Mouse (Mus musculus) frontal cortex, adult (tissue): ENCODE measurements around the gene Snx29.
"Not testable (repeated sequence)": the region's sequence is repeated elsewhere in the genome, so short reads cannot be mapped to it uniquely, and the experiment has no call there.

Experiments used
- ATAC-seq: cut with Nextera tagmentation; 2 replicates; pipeline ENCODE4 v1.9.2; 2017; ENCODE audit warnings: mild to moderate bottlenecking, moderate library complexity, mixed read lengths; ENCODE audit not compliant: low TSS enrichment

Snx29 gene

GRCm38 (mm10) chr16:11448696-11449095 lies 126.0 kb downstream of the Snx29 start:
- not testable (repeated sequence) for ATAC-seq

DNA sequence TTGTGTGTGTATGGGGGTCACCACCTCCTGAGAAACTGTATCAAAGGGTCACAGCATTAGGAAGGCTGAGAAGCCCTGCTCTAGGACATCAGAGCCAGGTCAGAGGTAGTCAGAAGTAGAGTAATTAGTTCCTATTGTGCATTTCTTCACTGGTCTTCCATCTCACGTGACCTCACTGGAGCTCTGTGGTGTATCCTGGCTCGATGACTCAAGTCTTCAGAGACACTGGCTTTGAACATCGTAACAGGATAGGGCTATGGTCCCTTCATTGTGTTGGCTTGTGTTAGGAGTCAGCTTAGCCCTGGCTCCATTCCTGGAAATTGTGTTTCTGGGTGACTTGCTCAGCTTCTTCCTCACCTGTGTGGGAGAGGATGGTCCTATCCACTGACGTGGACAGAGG lies 126.6 kb downstream of the Snx29 start:
- no peak for ATAC-seq

DNA sequence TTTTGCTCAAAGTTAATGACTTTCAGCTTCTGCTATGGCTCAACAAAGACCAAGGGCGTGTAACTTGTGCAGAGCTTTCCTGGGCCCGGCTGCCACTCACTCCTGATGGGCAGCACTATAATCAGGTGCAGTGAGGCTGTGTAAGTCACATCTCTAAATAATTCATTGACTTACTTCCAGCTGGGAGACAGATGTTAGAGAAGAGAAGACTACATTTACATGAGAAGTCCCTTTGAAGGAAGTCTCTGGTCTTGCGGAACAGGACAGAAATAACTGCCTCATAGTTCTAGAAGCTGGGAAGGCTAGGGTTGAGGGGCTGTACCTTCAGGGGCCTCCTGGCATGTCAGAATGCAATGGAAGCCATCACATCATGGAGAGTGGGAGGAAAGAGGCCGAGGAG lies 127.9 kb downstream of the Snx29 start:
- no peak for ATAC-seq

DNA sequence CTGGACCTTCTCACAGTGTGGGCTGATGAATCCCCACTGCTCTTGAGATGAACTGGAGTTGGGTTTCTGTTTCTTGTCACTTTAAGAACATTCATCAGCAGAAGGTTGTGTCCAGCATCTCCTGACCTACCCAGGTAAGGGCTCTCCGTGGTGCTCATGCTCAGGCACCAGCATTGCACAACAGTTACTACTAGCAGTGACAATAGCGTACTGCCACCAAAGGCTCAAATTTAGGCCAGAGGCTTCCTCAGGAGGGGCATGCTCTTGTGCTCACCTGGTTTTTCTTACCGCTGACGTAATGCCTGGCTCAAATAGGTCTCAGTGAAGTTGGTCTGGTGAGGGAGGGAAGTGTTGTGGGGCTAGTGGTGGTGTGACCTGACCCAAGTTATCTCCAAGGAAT lies 132.2 kb downstream of the Snx29 start:
- no peak for ATAC-seq

- peak; percentile 60 for ATAC-seq
These were observed 132.9 kb downstream of the Snx29 start for GRCm38 (mm10) chr16:11455545-11456140.

DNA sequence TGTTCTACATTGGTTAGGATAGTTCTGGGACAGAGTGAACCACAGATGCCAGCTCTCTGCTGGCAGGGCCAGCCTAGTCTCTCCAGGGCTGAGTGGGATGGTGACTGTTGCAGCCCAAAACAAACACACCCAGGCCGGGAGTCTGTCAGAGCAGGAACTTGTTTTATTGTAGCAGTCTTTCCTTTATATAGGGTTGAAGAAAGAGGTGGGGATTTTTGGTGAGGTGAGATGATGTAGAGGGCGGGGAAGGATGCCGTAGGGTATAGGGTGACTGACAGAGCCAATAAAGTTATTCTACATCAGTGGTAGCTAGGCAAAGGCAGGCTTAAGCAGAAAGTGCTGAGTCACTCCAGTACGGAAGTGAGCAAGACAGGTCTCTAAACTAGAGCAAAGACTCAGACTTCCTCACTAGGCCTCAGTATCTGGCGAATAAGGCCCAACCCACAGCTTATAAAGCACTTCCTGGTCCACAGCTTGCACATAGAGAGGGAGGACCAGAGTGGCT lies 133.5 kb downstream of the Snx29 start:
- ATAC-seq, result peak; percentile 79

GRCm38 (mm10) chr16:11457136-11457535 lies 134.4 kb downstream of the Snx29 start:
- no peak for ATAC-seq

DNA sequence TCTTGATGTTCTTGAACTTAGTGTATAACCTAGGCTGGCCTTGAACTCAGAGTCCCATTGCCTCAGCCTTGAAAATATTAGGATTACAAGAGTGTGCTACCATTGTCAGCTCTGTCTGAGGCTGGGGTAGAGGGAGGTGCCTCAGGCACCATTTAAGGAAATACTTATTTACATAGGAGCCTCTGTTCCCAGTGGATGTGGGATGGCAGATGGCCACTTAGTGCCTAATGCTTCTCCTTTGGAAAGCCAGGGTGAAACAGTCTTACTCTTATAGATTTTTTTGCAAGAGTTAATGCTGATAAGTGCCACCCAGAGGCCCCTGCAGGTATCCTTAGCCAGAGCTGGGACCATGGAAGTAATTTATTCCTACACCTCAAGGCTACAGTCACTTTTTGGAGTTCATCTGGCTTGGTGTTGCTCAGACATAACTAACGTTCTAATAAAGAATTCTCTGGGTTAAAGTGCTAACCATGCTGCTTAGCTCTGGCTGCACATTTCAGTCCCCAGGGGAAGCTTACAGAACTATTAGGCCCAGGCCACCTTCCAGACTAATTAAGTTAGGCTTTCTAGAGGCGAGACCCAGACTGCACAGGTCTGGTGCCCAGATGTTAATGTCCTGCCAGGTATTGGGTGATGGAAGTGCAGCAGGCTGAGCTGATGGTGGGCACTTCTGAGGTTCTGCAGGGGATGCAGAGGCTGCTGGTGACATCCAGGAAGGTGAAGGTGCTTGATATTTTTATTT lies 135.1 kb downstream of the Snx29 start:
- no peak for ATAC-seq

DNA sequence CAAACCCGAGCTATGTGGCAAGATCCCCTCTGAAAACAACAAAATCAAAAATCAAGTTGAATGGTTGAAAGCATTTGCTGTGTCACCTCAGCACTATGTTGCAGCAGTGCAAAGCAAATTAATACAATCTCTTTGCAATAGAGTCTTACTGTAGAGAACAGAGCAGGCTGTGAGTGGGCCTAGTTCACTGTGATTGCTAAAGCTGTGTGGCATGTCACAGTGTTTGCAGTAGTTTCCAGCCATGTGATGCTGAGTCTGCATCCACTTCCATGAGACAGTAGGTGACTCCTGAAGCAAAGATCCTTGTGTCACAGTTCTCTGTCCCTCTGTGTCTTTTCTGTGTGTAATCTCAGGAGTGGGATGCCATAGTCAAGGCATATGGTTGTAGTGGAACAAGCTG lies 137.5 kb downstream of the Snx29 start:
- peak; percentile 29 for ATAC-seq

DNA sequence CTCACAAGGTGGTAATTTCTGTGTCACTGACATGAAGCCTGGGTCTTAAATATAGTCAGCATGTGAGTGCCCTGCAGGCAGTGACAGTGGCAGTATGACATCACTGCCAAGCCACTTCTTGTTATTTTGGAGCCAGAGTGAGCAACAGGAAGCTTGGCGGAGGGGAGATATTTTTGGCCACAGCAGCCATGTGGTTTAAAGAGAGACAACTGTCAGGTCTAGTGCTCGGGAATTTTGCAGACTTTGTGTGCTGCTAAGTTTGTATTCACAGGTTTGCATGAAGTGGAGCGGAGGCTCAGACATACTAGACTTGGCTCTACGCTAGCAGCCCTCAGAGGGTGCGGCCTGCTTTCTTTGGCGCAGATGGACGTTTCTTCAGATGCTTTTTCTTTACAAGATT lies 138.9 kb downstream of the Snx29 start:
- peak; percentile 89 for ATAC-seq

DNA sequence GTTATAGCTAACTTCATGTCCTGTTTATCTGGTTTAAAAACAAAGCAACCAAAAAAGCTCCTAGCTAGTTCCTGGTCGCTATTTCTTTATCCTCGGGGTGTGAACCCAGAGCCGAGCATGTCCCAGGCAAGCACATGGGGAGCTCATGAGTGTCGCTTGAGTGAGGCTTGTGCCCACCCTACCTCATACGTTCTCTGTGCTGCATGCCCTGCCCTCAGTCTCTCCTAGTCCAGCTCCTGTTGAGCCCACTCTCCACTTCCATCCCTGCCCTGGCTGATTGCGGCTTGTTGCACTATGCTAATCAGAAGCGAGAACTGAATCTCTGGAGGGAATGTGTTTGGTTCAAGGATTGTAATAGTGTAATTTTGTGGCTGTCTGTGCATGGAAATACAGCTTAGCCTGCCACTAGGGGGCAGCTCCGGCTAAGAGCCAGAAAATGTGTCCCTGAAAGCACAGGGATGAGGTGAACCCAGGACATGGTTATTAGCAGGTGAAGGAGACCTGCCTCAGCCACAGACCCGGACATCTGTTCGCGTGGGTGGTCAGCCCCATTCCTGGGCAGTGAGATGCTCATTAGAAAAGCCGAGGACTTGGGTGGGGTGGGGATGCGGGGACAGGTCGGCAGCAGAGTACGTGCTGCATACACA lies 145.9 kb downstream of the Snx29 start:
- ATAC-seq, result peak; percentile 89

DNA sequence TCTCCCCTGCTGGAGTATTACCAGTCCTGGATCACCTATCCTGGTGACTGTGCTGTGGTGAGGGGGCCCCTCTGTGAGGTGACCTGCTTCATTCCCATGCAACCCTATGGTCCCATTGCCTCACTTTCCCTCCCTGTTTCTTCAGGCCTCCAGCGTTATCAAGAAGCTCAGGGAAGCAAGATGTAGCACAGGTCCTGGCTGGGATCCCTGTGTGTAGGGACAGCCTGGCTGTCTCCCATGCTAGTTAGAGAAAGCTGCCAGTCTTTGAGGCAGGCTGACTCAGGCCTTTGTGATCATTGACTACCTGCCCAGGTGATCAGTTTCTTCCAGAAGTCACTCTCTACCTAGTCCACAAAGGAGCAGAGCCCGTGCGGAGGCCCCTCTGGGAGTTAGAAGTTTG lies 146.8 kb downstream of the Snx29 start:
- ATAC-seq, result no peak

GRCm38 (mm10) chr16:11471246-11471645 lies 148.5 kb downstream of the Snx29 start:
- no peak for ATAC-seq

GRCm38 (mm10) chr16:11472852-11473251 lies 150.1 kb downstream of the Snx29 start:
- no peak for ATAC-seq

GRCm38 (mm10) chr16:11473474-11473873 lies 150.8 kb downstream of the Snx29 start:
- no peak for ATAC-seq

- ATAC-seq, result no peak
These were observed 151.3 kb downstream of the Snx29 start for GRCm38 (mm10) chr16:11473893-11474505.

GRCm38 (mm10) chr16:11475137-11475943 lies 152.6 kb downstream of the Snx29 start:
- no peak for ATAC-seq

DNA sequence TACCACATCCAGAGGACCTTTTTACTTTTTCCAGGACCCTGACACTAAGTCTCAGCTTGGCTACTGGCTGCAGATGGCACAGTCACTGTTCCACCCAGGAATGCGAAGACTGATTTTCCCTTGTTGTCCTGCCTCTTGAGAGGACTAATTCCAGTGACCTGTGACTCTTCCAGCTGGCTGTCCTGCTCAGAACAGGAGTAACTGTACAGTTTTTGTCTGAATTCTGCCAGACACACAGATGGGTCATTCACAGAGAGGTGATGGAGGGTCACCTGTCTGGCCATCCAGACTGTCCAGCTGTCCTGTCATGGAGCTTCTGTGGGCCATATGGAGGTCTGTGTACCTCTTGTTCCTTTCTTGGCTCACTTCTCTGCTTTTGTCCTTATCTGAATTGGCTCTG lies 153.6 kb downstream of the Snx29 start:
- no peak for ATAC-seq

DNA sequence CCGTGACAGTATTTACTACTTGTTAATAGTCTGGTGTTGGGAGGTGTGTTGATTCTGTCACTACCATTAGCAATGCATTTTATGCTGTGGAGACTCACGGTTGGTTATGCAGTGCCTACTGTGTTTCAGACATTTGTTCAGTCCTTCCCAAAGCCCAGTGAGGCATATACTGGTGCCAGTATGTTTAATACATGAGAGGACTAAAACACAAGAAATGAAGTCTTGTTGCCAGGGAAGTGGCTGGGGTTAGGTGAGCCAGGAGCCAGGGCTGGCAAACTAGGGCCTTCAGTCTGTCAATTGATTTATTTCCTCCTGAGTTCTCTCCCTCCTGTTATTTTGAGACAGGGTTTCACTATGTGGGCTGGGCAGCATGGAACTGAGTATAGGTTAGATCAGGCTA lies 154.3 kb downstream of the Snx29 start:
- no peak for ATAC-seq

DNA sequence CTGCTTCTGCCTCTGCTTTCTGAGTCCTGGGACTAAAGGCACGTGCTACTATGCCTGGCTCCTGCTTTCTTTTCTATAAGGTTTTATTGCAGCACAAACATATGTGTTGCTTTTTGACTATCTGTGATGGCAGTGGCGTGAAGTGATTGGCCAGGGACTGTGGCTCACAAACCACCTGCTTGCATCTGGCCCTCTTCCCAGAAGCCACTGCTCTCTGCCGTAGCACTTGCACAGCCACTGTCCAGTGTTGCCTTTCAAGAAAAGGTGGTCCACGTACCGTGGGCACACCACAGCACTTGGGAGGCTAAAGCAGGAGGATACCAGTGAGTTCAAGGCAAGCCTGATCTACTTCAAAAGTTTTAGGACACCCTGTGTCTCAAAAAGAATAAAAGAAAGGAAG lies 154.9 kb downstream of the Snx29 start:
- no peak for ATAC-seq

DNA sequence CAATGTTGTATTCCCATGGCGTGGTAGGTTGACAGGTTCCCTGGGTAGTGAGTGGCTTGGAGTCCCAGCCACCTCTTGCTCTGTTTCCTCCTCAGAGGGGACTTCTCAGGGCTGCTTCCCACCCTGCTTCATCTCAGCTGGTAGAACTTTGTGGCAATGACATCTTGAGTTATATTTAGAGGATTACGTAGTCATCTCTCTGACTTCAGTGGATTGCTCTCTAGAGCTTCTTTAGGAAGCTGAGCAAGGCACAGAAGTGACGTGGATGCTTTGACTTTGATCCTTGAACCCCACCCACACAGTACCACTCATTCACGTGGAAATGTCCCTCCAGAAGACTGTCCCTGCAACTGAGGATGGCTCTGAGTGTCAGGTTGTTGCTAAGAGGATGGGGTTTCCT lies 156.9 kb downstream of the Snx29 start:
- ATAC-seq, result no peak

- no peak for ATAC-seq
These were observed 159.5 kb downstream of the Snx29 start for GRCm38 (mm10) chr16:11482189-11482588.
